Mouse (Mus musculus) cerebellum, adult 9-11 months (tissue): ENCODE results near the gene Colca2.

ENCODE experiments used
- DNase-seq: peaks from one replicate; pipeline ENCODE4 v3.0.0; 2022

Colca2 gene

DNA sequence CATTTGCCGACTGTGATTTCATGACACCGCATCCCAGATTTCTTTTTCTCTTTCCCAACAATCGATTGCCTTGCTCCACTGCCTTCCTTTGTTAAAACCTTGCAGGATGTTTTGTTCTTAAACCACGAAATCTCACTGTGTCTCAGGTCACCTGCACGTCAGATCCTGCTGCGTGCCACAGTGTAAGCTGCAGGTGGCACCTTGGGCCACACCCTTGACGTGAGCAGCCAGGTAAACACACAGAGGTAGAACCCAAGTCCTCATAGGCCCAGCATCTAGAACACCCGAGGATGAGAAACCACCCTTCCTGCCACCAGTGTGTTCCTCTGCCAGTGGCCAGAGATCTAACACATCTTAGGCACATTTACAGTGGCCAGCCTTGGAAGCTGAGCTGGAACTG lies 7.3 kb downstream of the Colca2 start:
- no peak for DNase-seq

DNA sequence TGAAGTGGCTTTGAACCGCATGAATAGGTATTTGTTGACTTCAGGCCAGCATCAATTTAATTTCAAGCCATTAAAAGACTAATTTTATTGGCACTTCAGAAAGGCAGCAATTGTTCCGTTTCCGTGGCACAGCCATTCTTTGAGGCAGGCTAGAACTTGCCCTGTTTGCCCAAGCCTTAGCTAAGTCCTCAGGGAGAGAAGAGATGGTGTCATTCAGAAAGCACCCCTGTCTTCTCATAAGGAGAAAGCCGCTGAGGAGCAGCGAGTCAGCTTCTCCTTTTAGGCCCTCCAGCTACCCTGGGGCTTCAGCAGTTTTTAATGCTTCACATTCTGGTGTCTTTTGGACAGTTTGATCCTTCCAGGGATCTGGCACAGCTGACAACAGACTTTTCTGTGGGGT lies 9.5 kb downstream of the Colca2 start:
- no peak for DNase-seq

DNA sequence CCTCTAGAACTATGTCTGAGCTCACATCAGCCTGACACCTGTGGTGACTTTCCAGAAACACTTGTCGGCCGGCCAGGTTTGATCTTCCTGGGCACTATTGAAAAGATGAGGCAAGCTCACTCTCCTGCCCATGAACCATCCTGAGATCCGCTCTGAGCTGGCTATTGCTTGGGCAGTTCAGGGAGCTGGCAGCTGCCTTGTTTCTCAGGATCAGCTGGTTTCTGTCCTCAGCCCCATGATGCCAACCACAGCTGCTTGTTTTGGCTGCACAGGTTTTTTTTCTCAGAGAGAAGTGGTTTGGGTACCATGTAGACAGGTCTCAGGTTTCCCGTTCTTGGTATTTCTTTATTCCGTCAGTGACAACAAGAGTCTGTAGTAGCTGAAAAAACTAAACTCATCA lies 19.9 kb downstream of the Colca2 start:
- DNase-seq: no peak

DNA sequence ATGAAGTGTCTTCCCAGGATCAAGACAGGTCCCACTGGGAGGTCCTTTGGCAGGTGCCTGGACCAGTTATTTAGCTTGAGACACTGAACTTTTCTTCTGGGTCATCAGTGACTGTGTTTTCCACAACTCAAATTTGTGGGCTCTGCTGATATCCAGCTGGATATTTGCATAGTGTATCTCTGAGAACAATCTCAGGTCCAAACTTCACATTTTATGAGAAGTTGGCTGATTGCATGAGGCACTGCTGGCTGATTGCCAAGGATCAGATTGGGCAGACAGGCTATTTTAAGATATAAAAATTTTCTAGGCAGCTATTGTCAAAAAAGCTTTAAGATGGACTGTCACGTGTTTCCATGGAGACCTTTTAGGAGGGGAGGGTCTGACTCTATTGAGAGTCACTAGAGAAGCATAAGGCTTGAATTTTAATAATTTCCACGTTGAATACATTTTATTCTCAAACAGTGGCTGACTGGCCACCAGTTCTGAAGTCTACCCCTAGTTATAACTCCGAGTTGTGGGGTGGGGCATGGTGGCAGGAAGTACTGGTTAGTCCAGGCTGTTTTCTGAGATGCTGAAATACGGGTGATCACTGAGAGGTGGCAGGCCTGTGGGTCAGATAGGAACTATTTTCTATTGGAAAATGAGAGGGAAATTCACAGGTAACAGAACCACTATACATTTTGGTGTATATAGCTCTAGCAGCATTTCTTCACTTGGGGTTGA lies 21.4 kb downstream of the Colca2 start:
- no peak for DNase-seq

DNA sequence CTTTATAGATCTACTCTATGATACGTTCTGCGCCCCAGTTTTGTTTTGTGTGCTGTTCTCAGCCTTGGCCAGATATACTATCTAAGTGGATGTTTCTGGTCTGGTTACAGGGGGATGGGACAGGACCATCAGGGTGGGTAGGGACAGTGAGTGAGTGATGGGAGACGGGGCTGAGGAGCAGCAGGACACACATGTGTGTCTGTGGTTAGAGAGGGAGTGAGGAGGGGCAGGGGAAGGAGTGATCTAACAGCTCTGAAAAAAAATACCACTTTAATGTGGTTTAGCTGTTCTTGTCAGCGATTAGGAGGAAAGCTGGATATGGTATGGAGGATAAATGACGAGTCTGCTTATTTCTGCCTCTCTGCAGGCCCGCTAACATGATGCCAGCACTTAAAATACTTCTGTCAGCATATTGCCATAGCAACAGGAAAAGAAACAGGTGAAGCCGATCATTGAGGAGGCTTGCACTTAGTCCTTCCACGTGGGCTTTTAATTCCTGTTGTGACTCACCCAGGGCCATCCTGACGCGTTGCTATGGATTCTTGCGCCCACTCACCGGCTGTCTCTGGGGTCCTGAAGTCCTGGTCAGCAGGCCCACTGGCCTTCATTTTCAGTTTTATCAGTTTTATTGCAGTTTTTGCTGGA lies 39.5 kb downstream of the Colca2 start:
- no peak for DNase-seq

DNA sequence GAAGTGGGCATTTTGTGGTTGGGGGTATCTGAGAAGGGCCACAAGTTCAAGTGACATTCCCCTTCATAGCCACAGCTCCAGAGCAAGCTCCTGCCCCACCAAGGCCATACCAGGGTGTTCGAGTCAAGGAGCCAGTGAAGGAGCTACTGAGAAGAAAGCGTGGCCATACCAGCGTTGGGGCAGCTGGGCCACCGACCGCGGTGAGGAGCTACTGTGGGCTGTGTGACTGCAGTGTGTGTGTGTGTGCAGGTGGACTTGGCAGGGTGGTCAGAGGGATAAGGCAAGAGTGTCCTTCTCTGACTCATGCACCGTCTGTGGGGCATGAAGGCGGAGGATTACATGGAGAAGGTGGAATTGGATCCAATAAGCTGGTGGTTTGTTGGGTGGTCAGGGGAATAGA lies 46.2 kb downstream of the Colca2 start:
- no peak for DNase-seq

DNA sequence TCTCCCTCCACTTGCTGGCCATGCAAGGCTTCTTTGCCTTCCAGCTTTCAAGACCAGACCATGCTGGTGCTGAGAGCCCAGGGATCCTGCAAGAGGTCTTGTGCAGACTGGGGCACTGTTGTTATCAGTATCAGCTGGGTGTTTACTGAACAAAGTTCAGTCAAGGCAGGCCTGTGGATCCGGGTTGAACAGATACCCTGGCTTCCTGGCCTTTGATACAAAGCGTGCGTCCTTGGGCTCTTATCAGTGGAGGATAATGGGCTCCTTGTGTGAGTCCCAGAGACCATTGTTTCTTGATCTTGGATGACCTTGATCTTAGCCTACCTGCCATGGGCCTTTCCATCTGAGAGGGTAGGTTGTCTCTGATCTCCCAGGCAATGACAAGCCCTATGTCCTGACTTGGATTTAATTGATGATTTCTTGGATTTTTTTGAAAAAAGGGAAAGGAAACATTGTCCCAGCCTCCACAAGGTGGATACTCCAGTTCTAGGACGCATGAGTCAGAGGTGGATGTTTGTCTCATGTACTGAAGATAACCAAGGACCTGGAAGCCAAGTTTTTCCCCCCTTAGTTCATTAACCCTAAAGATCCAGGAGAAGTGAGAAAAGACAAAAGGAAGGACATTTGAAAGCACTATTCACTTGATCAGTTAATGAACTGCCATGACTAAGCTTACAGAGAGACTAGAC lies 47.5 kb downstream of the Colca2 start:
- DNase-seq: no peak

DNA sequence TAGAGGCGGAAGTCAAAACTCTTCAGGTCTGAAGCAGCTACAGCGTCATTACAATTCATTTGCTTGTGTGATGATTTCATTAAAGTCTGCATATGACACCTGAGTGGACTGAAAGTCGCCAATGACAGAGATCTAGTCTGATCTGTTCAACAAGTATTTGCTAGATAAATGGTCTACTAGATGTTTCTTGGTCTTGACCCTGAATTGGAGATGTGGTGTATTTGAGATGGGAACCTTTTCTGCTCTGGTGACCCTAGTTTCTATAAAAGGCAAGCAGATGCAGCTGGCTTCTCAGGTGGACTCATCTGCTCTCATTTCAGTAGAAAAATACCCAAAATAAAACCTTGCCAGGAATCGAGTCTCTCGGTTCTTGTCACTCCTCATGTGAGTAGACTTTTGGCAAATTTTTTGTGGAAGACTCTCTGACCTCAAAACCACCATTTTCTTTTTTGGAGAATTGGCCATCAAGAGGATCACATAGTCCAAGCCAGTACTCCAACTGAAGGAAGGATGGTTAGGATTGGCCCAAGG lies 52.7 kb downstream of the Colca2 start:
- DNase-seq: no peak
